Mouse (Mus musculus) kidney, postnatal 0 days (tissue): Measurements from ENCODE around the gene Rabep2. TPM values are rescaled to one million over a fixed set of nuclear protein-coding genes. Genes with fewer than 3 reads are reported as not detected.

Source experiments
- ATAC-seq: fragments of 200-750 bp; cut with Nextera tagmentation; replicated peaks from 2 replicates; pipeline ENCODE4 v1.8.0; 2017; ENCODE audit warnings: low read depth, moderate number of reproducible peaks, moderate TSS enrichment, moderate library complexity; ENCODE audit not compliant: low FRiP score
- DNase-seq: peaks from one replicate; pipeline ENCODE4 v3.0.0-alpha.2; 2016; ENCODE audit warnings: low spot score
- H3K27ac ChIP-seq: fragments of 300-500 bp; sonication (generic); 2 replicates; pipeline ENCODE4 v1.5.1; 2014; ENCODE audit warnings: mild to moderate bottlenecking
- H3K27me3 ChIP-seq: fragments of 300-500 bp; sonication (generic); 2 replicates; pipeline ENCODE4 v1.6.1; 2014; ENCODE audit warnings: low read length, mixed read lengths; ENCODE audit not compliant: insufficient read depth
- H3K36me3 ChIP-seq: fragments of 300-500 bp; sonication (generic); 2 replicates; pipeline ENCODE4 v1.6.1; 2014; ENCODE audit warnings: low read length, mixed read lengths; ENCODE audit not compliant: insufficient read depth
- H3K4me1 ChIP-seq: fragments of 300-500 bp; sonication (generic); replicated peaks from 2 replicates; pipeline ENCODE4 v1.6.1; 2014; ENCODE audit warnings: antibody characterized with exemption, low read length, mixed read lengths; ENCODE audit not compliant: insufficient read depth
- H3K4me2 ChIP-seq: fragments of 300-500 bp; sonication (generic); 2 replicates; pipeline ENCODE4 v1.6.1; 2014; ENCODE audit warnings: mild to moderate bottlenecking, low read length, moderate library complexity, mixed read lengths
- H3K4me3 ChIP-seq: fragments of 300-500 bp; sonication (generic); replicated peaks from 2 replicates; pipeline ENCODE4 v1.5.1; 2014; ENCODE audit warnings: low read depth, low read length
- H3K9ac ChIP-seq: fragments of 300-500 bp; sonication (generic); 2 replicates; pipeline ENCODE4 v1.6.1; 2014; ENCODE audit warnings: low read depth, low read length
- H3K9me3 ChIP-seq: fragments of 300-500 bp; sonication (generic); replicated peaks from 2 replicates; pipeline ENCODE4 v1.6.1; 2016; ENCODE audit warnings: low read length, inconsistent platforms, mixed read lengths
- CTCF ChIP-seq: IDR thresholded peaks from 2 replicates; pipeline ENCODE4 v1.5.1; 2016; ENCODE audit warnings: antibody characterized with exemption, low read depth, mild to moderate bottlenecking, moderate library complexity
- WGBS: fragments of 180-500 bp; shearing (Covaris S2); extraction: QIAGEN DNeasy Blood & Tissue Kit; methylation state at CpG from one replicate; pipeline ENCODE4 v1.1.7; 2014; 5-methylcytosine and 5-hydroxymethylcytosine counted together
- polyA plus RNA-seq: library from polyadenylated mRNA; unstranded; fragments of >200 nt; fragmentation: Nextera tagmentation; extraction: Ambion mirVana; gene quantifications from 2 replicates; pipeline ENCODE4 v1.2.1, GENCODE M21; 2015

Rabep2 gene
- polyA plus RNA-seq, 1 experiment from 2014 or later, result 29.7 TPM

- no peak overlapping the region for H3K27ac ChIP-seq
- peaks cover 55% of the 10 kb centered on the region for H3K36me3 ChIP-seq
- ATAC-seq, result no peak
- H3K4me3 ChIP-seq, result no peak overlapping the region
- no peak for TF ChIP-seq CTCF
- no peak overlapping the region for H3K9ac ChIP-seq
- H3K9me3 ChIP-seq, result no peaks in the 10 kb centered on the region
- H3K27me3 ChIP-seq, result no peaks in the 10 kb centered on the region
- no peak overlapping the region for H3K4me2 ChIP-seq
- no peak for DNase-seq
- WGBS, result 84% methylated on average over 5 of the region's 5 CpGs
- H3K4me1 ChIP-seq, result peaks cover 17% of the 10 kb centered on the region; the same call in 1 of the 2 replicates
These were observed 42.8 kb downstream of the Rabep2 start for GRCm38 (mm10) chr7:126471361-126471760.

DNA sequence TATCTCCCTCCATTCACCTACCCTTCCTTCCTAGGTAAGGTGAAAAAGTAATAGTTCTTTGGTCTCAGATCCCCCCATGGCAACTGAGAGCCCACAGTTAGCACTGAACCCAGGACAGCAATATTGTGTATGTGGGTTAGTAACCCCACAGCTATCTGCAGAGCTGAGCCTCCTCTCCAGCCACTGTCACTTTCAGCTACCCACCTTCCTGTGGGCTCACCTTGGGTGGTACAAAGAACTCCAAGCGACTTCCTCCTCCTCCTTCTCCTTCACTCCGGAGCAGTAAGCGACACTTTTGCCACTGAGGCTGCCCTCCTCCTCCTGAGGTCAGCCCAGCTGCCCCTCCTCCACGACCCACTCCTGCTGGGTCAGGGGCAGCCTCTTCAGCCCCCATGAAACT lies 43.3 kb downstream of the Rabep2 start:
- no peak for TF ChIP-seq CTCF
- Histone ChIP-seq H3K27ac (no peak overlapping the region), H3K9me3 (no peaks in the 10 kb centered on the region), H3K4me1 (peaks cover 17% of the 10 kb centered on the region; the same call in 1 of the 2 replicates), H3K4me2 (no peak overlapping the region), H3K27me3 (no peaks in the 10 kb centered on the region), H3K4me3 (no peak overlapping the region), H3K36me3 (peaks cover 55% of the 10 kb centered on the region), H3K9ac (no peak overlapping the region)
- DNase-seq (no peak), ATAC-seq (no peak)
- WGBS, result 68% methylated on average over 4 of the region's 4 CpGs

DNA sequence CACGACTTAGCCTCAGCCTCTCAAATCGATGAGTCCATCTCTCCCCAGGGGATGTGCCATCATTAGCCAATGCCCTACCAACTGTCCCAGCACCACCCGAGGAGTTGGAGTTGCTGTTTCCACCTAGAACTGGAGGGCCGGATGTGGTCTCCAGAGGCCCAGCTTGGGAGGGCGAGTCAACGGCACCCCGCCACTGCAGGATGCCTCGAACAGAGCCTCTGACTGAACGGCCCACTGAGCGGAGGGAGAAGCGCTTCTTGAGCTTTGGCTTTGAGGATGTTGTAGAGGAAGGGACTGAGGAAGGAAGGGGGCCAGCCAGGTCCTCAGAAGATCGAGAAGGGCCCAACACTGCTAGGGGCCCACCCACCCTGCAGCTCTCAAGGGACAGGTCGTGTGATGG lies 43.7 kb downstream of the Rabep2 start:
- H3K9me3 ChIP-seq, result no peaks in the 10 kb centered on the region

GRCm38 (mm10) chr7:126472713-126473112 lies 44.2 kb downstream of the Rabep2 start:
- Histone ChIP-seq H3K36me3 (peaks cover 46% of the 10 kb centered on the region), H3K9ac (no peak overlapping the region), H3K4me3 (no peak overlapping the region), H3K9me3 (no peaks in the 10 kb centered on the region), H3K27ac (no peak overlapping the region), H3K4me2 (no peak overlapping the region), H3K4me1 (peaks cover 17% of the 10 kb centered on the region; the same call in 1 of the 2 replicates), H3K27me3 (no peaks in the 10 kb centered on the region)
- 92% methylated on average over 16 of the region's 16 CpGs for WGBS
- ATAC-seq (no peak), DNase-seq (no peak)
- TF ChIP-seq CTCF, result no peak

More for the DNA sequence above, 43.7 kb downstream of the Rabep2 start:
- DNase-seq (no peak), ATAC-seq (no peak)
- H3K27ac ChIP-seq, result no peak overlapping the region
- no peaks in the 10 kb centered on the region for H3K27me3 ChIP-seq
- 81% methylated on average over 13 of the region's 13 CpGs for WGBS
- no peak for TF ChIP-seq CTCF
- H3K4me3 ChIP-seq, result no peak overlapping the region
- no peak overlapping the region for H3K9ac ChIP-seq
- H3K4me1 ChIP-seq, result peaks cover 17% of the 10 kb centered on the region; the same call in 1 of the 2 replicates
- H3K4me2 ChIP-seq, result no peak overlapping the region
- H3K36me3 ChIP-seq, result peaks cover 51% of the 10 kb centered on the region

DNA sequence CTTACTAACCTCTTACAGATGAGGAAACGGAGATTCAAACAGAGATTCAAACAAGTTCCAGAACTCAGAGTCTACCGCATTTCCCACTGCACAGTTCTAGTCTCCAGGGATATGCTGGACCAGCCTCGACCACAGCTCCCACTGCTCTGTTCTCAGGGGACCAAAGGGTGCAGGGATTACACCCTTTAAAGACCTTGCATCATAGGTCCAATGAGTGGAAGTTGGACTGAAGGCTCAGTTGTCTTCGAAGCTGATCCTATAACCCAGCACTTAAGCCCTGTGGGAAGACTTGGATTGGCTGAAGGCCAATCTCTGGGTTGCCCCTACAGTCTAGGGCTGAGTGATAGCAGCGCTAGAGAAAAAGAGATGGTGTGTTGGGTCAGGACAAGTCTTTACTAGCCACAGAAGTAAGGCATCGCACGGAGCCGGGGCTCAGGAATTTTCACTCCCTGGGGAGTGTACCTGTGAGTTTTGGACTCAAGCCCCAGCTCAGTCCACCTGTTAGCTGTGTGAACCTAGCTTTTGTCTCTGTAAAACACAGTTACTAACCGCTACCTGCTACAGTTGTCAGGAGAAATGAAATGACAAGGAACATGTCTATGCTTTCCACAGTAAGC lies 45.0 kb downstream of the Rabep2 start:
- Histone ChIP-seq H3K4me2 (peak overlapping the region; percentile 92), H3K36me3 (peaks cover 38% of the 10 kb centered on the region), H3K9me3 (no peaks in the 10 kb centered on the region), H3K9ac (peak overlapping the region; percentile 83), H3K4me1 (peaks cover 17% of the 10 kb centered on the region; the same call in 1 of the 2 replicates), H3K4me3 (peak overlapping the region; percentile 74; the same call in 1 of the 2 replicates), H3K27ac (peak overlapping the region; percentile 95; the same call in 1 of the 2 replicates), H3K27me3 (no peaks in the 10 kb centered on the region)
- ATAC-seq (no peak), DNase-seq (no peak)
- no peak for TF ChIP-seq CTCF
- 77% methylated on average over 9 of the region's 9 CpGs for WGBS

- Histone ChIP-seq H3K9me3 (no peaks in the 10 kb centered on the region), H3K27ac (peak overlapping the region; percentile 95), H3K4me3 (peak overlapping the region; percentile 74), H3K4me1 (peaks cover 17% of the 10 kb centered on the region; the same call in 1 of the 2 replicates), H3K27me3 (no peaks in the 10 kb centered on the region), H3K36me3 (peaks cover 29% of the 10 kb centered on the region), H3K4me2 (peak overlapping the region; percentile 92), H3K9ac (peak overlapping the region; percentile 83)
- ATAC-seq (no peak), DNase-seq (no peak)
- 0% methylated on average over 23 of the region's 27 CpGs for WGBS
- TF ChIP-seq CTCF, result no peak
These were observed 46.0 kb downstream of the Rabep2 start for GRCm38 (mm10) chr7:126474486-126474955.
